Mouse (Mus musculus): ENCODE data around the gene Nhp2. TPM values are rescaled to one million over a fixed set of nuclear protein-coding genes. Genes with fewer than 3 reads are reported as not detected.
A peak's percentile ranks its signal among the peaks of the same experiment; 100 is the strongest.
"Not testable (repeated sequence)": the region's sequence is repeated elsewhere in the genome, so short reads cannot be mapped to it uniquely, and the experiment has no call there.

Nhp2 gene
- total RNA-seq, 2 experiments from 2014 or later = 23.8 to 32.7 TPM

DNA sequence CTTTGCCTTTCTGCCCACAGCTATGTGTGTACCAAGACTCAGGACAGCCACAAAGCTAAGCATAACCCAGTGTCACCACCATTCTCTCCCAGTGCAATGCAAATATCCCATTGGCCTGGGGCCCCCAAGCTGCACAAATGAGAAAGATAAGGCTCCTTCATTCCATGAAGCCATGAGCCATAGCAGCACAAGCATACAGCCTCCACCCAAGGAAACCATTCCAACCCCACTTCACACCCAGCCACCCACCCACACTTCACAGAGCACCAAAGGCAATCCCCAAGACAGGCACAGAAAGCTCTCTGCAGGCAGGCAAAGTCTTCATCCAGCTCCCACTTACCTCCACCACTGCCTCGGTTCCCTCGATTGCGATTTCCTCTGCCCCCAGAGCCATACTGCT, 17.3 kb upstream of the Nhp2 start:
- intact Hi-C loops (cut with DNase I; ENCODE audit: low total_unique reads) = no loop called here
- DNase-seq = no peak

DNA sequence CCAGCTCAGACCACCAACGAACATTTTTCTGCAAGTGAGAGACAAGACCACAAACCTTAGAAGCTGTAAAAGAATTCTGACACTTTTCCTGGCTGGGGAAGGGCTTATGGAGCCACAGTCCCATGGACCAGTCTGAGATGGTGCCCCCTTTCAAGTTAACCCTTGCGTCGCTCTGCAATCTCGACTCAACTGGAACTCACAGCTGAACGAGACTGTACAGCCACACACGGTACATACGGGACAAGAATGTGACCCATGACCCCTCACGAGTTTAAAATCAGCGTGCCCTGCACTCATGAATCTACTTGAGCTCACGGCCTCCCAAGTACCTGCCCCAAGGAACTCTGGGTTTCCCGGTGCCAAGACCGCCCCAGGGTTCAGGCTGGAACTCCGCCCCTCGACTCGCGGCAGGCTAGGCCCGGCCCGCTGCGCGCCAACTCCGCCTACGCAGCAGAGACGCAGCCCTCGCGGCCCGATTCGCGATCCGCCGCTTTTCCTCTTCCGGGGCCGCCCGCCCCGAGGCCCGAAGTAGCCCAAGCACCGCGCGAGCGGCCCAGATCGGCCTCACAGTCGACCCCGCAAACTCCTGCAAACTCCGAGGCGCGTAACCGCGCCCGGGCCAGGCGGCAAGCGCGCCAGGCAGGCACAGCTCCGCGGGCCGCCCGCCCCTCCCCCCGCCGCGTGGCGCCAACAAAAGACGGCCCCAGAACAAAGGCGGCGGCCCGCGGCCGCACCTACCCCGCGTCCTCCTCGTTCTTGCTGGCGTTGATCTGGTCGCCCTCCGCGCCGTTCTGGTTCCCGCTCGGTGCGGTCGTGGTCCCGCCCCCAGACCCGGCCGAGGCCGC, 13.7 kb upstream of the Nhp2 start:
- intact Hi-C loops (cut with DNase I; ENCODE audit: low total_unique reads) = no loop called here
- DNase-seq = peak; percentile 92

DNA sequence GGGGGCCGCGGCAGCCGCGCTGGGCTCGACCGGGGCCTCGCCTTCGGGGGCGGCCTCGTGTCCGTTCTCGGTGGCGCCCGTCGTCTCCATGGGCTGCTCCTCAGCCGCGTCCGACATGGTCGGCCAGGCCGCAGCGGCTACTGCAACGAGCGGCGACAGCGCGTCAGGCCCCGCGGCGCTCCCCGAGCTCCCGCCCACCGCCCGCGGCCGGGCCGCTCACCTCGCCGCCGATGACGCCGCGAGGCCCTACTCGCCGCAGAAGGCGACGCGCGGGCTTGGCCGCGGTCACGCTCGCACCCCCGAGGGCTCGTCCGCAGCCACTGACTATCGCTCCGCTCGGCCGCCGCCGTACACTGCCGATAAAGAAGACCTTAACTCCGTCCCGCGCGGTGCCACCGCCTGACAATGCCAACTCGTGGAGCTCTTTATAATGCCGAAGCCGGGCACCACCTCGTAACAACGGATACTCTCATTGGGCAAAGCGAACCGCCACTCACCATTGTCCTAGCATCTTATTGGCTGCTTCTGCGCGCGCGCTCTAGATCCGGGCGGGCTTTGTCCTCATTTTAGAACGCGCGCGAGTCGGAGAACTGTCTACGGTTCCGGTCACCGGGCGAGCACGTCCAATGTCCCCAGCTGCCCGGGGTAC, 13.0 kb upstream of the Nhp2 start, which contains the start of gene Hnrnpab:
Gene Hnrnpab, minus strand, starts transcription at position 401 of the 649 bp plus-strand sequence.
- intact Hi-C loops (cut with DNase I; ENCODE audit: low total_unique reads) = no loop called here
- peak; percentile 95 for DNase-seq

DNA sequence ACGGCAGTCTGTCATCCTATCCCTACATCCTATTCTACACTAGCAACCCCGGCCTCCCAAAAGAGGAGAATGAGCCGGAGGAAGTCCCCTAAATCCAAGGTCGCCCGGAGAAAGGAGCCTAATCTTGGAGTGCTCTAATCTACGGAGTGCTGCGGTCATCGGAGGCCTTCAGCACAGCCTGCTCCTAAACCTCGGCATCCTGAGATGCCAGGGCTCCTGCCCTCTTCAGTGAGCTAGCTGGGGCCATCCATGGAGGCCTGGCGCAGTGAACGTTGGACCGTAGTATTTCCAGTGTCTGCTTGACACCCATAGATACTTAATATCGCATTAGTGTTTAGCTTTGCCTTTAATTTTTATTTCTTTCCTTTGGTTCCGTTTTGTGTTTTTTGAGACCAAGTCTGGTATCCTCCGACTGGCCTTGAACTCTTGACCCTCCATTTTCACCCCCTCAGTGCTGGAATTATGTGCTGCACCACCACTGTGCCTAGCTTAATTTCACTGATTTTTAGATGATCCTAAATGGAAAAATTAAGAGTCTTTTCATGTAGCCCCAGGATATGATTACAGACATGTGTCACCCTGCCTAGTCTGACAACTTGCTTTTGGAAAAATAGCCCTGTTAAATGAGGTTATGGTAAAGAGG, 12.3 kb upstream of the Nhp2 start:
- no peak for DNase-seq
- intact Hi-C loops (cut with DNase I; ENCODE audit: low total_unique reads) = no loop called here

DNA sequence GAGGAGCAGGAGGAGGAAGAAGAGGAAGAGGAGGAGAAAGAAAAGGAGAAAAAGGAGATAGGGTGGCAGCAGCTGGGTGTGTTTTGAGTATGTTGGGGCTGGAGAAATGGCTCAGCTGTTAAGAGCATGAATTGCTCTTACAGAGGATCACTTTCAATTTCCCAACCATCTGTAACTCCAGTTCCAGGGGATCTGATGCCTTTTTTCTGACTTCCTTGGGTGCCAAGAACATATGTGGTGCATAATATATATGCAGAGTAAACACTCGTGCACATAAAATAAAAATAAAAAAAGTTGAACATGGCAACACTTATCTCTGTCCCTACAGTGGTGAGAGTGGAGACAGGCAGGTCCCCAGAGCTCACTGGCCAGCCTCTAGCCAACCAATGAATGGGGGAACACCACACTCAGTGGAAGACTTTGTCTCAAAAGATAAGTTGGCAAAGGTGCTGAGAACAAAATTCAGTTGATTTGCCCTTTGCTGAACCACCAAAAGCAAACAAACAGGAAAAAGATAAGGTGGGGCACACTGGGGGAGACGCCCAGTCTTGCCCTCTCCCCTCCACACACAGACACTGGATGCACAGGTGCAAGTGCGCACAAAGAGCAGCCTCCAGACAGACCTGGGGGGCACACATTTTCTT, 10.1 kb upstream of the Nhp2 start:
- no peak for DNase-seq
- intact Hi-C loops (cut with DNase I; ENCODE audit: low total_unique reads) = no loop called here

DNA sequence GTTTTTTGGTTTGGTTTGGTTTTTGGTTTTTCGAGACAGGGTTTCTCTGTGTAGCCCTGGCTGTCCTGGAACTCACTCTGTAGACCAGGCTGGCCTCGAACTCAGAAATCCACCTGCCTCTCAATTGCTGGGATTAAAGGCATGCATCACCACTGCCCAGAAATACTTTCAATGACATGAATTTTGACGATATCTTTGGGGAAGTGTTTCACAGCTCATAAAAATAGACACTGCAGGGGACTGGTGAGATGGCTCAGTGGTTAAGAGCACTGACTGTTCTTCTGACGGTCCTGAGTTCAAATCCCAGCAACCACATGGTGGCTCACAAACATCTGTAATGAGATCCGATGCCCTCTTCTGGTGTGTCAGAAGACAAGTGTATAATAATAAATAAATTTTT, 9.6 kb upstream of the Nhp2 start:
- intact Hi-C loops (cut with DNase I; ENCODE audit: low total_unique reads); DNase-seq: not testable (repeated sequence)

DNA sequence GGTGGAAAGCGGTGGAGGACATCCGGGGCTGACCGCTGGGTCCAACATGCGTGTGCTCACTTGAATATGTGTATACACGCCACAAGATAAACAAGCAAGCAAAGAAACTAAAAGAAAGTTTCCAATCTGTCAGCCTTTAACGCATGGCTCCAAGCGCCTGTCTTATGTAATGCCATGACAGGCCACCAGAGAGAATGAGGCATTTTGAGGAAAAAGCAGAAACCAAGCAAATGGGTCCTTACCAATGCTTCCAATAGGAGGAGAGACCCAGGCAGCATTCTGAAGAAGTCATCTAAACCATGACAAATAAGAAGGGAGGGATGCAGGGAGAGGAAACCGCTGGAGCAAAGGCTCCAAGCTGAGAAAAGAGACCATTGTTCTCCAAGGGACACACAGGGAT, 5.3 kb upstream of the Nhp2 start:
- no peak for DNase-seq

DNA sequence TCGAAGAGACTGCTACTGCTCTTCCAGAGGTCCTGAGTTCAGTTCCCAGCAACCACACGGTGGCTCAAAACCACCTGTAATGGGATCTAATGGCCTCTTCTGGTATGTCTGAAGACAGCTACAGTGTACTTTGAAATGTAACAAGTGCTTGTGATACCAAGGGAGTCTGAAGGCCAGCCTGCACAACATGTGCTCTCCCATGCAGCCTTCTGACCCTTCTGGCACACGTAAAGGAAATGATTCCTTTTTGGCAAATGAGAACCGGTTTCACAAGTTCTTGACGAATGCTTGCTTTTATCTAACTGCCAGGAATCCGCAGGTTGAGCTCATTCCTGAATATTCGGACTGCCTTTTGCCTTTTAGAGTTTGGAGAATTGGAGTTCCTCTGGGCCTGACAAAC, 4.4 kb upstream of the Nhp2 start:
- intact Hi-C loops (cut with DNase I; ENCODE audit: low total_unique reads) = no loop called here
- no peak for DNase-seq

More for the DNA sequence above, 5.3 kb upstream of the Nhp2 start:
- intact Hi-C loops (cut with DNase I; ENCODE audit: low total_unique reads) = no loop called here

DNA sequence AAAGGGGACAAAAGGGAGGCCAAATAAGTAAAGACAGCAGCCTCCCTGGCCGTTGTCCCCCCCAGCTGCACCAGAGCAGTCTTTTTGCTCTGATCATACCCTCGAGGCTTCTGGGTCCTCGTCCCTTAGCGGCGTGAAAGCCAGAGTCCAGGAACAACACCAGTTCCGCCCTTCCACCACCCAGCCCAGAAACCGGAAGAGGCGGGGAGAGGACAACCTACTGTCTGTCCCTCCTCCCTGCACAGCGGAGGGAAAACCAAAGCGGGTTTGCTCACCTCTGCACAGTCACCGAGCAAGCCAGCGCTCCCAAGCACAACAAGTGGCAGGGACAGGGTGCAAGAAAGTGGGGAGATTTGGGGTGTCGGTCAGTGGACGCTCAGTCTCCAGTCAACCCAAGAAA, 3.9 kb upstream of the Nhp2 start:
- intact Hi-C loops (cut with DNase I; ENCODE audit: low total_unique reads) = no loop called here
- peak; percentile 69 for DNase-seq

DNA sequence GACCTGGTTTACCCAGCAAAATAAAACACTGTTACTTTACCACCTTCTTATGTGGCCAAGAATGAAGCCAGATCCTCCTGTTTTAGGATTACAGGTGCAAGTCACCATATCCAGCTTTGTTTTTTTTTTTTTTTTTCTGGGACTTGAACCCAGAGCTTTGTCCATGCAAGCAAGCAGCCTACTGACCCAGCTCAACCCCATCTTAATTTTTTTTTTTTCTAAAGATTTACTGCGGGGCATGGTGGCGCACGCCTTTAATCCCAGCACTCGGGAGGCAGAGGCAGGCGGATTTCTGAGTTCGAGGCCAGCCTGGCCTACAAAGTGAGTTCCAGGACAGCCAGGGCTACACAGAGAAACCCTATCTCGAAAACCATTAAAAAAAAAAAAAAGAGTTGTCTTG, 3.4 kb upstream of the Nhp2 start:
- DNase-seq; intact Hi-C loops (cut with DNase I; ENCODE audit: low total_unique reads): not testable (repeated sequence)

DNA sequence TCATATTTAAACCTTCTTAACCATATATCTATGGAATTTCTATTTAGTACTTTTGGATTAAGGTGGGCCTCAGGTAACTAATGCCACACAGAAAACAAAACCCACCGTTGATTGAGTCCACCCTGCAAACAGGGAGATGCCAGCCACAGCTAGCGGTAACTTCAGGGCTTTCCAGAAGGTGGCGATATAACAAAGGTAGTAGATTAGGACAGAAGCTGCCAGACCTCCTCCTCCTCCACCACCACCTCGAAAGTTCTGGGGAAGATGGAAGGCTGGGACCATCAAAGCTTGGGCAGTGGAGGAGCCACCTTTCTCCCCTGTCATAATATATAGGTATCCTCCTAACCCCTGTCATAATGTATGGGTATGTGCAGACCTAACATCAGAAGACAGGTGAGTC, 1.8 kb upstream of the Nhp2 start:
- intact Hi-C loops (cut with DNase I; ENCODE audit: low total_unique reads) = loop anchor here (2.0 kb wide), 1 partner anchor 65 kb away; no protein-coding TSS in a partner anchor
- peak; percentile 49 for DNase-seq

DNA sequence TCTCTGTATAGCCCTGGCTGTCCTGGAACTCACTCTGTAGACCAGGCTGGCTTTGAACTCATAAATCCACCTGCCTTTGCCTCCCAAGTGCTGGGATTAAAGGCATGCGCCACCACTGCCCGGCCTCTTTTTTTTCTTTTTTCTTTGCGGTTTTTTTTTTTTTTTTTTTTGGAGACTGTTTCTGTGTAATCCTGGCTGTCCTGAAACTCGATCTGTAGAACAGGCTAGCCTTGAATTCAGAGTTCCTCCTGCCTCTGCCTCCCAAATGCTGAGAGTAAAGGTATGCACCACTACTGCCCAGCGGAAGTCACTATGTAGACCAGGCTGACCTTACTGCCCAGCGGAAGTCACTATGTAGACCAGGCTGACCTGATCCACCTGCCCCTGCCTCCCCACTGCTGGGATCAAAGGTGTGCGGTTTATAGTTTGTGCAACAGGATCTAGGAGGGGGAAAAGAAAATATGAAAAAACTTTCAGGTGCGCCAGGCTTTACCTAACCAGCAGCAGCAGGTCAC, 584 bp upstream of the Nhp2 start:
- no peak for DNase-seq
- intact Hi-C loops (cut with DNase I; ENCODE audit: low total_unique reads) = loop anchor here (2.0 kb wide), 1 partner anchor 64 kb away; no protein-coding TSS in a partner anchor

DNA sequence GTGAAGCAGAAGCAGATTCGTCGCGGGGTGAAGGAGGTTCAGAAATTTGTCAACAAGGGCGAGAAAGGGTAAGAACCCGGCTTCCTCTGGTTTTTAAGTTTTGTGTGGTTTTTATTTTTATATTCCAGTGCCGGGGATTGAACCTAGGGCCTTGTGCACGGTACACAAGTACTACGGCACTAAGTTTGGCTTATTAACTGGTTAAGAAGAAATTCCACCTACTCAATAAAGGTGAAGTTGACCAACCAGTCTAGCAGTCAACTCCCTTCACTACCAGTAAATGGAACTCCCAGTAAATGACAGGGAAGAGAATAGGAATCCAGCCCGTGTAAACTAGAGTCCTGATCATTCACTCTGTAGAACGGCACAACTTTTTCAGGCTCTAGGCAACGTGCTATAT, 549 bp downstream of the Nhp2 start:
- intact Hi-C loops (cut with DNase I; ENCODE audit: low total_unique reads) = no loop called here
- no peak for DNase-seq

DNA sequence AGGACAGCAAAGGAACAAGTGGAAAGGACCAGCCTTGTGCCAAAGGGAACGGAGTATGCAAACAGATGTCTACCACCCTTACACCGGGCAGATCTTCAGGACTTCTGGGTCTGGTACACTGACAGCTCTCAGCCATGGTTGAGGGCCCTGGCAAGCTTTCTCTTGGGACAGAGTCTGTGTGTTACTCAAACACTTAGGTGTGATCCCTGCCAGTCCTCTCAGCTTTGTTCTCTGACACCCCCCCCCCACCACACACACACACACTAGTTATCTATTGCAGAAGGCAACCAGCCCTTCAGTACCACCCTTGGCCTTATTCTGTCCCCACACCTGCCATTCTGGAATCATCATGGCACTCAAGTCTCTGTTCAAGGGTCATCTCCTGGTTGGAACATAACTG, 2.2 kb downstream of the Nhp2 start:
- intact Hi-C loops (cut with DNase I; ENCODE audit: low total_unique reads) = no loop called here
- no peak for DNase-seq

DNA sequence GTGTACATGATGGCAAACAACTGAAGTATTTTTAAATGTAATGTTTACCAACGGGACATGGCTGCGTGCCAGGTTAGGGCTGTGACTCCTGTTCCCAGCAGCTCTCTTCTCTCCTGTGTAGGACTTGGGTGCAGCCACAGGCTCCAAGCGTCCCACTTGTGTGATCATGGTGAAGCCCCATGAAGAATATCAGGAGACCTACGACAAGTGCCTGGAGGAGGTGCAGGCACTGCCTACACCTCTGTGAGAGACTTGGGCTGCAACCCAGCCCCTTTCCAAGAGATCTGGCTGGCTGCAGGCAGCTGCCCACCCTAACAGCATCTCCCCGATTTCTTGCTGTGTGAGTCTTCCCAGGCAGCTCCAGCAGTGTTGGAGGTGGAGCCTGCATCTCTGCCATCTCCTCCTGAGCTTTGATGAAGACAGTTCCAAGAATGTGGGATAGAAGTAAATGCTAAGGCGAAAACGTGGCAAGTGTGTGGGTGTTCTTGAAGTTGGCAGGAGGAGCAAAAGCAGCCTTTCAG, 3.5 kb downstream of the Nhp2 start:
- no peak for DNase-seq
- intact Hi-C loops (cut with DNase I; ENCODE audit: low total_unique reads) = no loop called here

DNA sequence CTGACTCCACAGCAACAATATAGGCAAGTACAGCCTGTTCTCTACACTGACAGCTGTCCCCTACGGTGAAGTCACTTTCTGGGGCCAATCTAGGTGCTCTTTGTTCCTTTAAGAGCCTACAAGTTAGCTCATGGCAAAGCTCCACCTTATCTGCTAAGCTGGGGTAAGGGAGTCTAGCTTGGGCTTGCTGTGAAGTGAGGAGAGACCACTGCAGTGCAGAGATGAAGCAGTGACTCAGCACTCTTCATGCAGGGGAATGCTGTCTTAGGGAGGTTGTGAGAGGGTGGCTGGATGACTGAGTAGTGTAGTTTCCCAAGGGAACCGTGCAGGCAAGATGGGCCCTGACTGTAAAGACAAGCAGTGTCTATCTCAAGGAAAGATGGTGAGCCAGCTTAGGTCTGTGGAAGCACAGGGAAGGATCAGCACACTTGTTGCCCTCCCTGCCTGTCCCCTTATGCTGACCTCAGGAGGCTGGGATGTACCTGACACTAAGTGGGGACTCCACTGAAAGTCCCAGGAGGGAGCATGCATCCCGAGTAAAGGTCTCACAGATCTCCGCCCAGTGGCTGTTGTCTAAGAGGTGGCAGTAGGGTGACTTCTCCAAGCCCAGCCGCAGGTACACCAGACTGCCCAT, 5.8 kb downstream of the Nhp2 start:
- intact Hi-C loops (cut with DNase I; ENCODE audit: low total_unique reads) = no loop called here
- DNase-seq = no peak

DNA sequence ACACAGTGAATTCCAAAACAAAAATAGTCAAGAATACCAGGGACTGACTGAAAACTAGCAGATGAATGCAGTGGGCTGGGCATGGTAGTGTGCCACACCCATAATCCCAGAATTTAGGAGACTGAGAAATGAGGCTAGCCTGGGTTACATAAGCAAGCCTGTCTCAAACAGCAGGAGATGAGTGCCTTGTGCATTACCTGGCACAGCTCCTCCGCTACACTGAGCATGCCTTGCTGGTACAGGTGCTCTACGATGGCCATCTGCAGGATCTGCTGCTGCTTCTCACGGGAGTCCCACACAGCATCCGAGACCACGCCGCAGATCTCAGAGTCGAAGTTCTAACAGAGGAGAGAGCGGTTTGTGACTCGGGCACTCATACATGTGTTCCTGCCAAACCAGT, 7.9 kb downstream of the Nhp2 start:
- intact Hi-C loops (cut with DNase I; ENCODE audit: low total_unique reads) = no loop called here
- no peak for DNase-seq

DNA sequence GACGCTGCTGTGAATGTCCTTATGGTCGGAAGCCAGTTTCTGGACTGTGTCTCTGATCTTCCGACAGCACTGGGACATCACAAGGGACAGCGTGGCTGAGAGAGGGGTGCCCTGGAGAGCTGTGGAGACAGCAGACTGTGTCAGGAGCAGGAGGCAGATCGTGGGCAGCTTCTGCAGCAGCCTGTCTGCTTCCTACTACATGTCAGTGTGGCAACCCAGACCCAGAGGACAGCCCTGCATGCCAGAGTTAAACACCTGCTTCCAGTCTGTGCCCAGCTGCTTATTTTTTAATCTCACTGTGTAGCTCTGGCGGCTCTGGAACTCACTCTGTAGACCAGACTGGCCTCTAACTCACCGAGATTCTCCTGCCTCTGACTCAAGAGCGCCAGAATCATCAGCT, 8.4 kb downstream of the Nhp2 start:
- DNase-seq = no peak
- intact Hi-C loops (cut with DNase I; ENCODE audit: low total_unique reads) = no loop called here

DNA sequence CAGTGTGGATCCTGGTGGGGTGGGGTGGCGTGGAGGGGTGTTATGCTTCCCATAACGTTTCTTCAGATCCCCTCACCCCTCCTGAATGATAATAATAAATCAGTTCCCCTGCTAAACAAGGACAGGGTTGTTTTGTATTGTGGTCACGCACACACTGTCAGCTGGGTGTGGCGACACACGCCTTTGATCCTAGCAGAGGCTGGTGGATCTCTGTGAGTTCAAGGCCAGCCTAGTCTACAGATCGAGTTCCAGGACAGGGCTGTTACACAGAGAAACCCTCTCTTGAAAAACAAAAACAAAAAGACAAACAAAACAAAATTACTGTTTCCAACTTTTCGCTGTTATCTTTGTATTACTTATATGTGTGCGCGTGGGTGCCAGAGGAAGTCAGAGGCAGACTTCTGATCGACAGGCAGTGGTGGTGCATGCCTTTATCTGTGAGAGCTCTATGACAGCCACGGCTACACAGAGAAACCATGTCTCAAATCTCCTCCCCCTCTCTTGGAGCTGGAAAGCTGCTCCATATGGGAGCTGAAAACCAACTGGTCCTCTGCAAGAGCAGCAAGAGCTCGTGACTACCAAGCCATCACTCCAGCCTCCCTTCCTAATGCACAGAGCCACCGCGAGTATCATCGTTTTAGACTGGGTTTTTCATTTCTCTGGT, 10.2 kb downstream of the Nhp2 start:
- intact Hi-C loops (cut with DNase I; ENCODE audit: low total_unique reads) = no loop called here
- DNase-seq = no peak

All from gastrocnemius, postnatal 14 days (tissue).